Mouse (Mus musculus) spleen, adult 2 months (tissue): ENCODE data around the gene Fxyd7.

Experiments used
- CTCF ChIP-seq: fragments of 200-500 bp; IDR thresholded peaks from 2 replicates; pipeline ENCODE4 v1.5.1; 2011; ENCODE audit warnings: mild to moderate bottlenecking, inconsistent platforms; ENCODE audit not compliant: insufficient read depth, insufficient read length, insufficient replicate concordance; ENCODE audit errors: extremely low read depth
- POLR2A ChIP-seq: fragments of 200-500 bp; IDR thresholded peaks from 2 replicates; pipeline ENCODE4 v1.6.1; 2011; ENCODE audit warnings: low read depth, low read length, inconsistent platforms

GRCm38 (mm10) chr7:31051321-31052021 is at the start of gene Fxyd7:
- TF ChIP-seq CTCF (no peak), POLR2A (no peak)
